ENCODE assay signal across 9 mouse cellular contexts in genomic region chr14:11534456-11534855, GRCm38 (mm10). TPM values are rescaled to one million over a fixed set of nuclear protein-coding genes. Genes with fewer than 3 reads are reported as not detected.
DNase-seq lines count a peak whose midpoint lies in the region; ATAC-seq lines count a peak whose summit lies in the region.
"Had no signal": no experiment of that assay in that cellular context is flagged by ENCODE, and none has a peak within 500 bp of the region (broad histone marks: within the 10 kb centered on the region; RNA-seq: fewer than 3 reads in every experiment).

No protein-coding gene starts in this region.

- H3K9ac ChIP-seq in neural tube, embryonic 11.5 days (ENCODE audit: low read length) = no peak overlapping the region
- no peak overlapping the region for H3K9ac ChIP-seq in neural tube, embryonic 15.5 days (replicated peaks)
- no peak overlapping the region for H3K9ac ChIP-seq in forebrain, embryonic 14.5 days (ENCODE audit: low read length)
- H3K9ac ChIP-seq in kidney, embryonic 16.5 days (replicated peaks; ENCODE audit: low read length) = no peak overlapping the region
- H3K9ac ChIP-seq: liver, embryonic 14.5 days had no signal

- no peak overlapping the region for H3K4me3 ChIP-seq in neural tube, embryonic 11.5 days (ENCODE audit: low read depth, low read length)
- H3K4me3 ChIP-seq in neural tube, embryonic 15.5 days (replicated peaks) = no peak overlapping the region
- no peak overlapping the region for H3K4me3 ChIP-seq in forebrain, embryonic 14.5 days (ENCODE audit: low read depth, low read length)
- H3K4me3 ChIP-seq in kidney, embryonic 16.5 days (ENCODE audit: low read length) = no peak overlapping the region

- WGBS in neural tube, embryonic 11.5 days = 50% methylated on average over 1 of the region's 1 CpGs
- 59% methylated on average over 1 of the region's 1 CpGs for WGBS in neural tube, embryonic 15.5 days
- 17% methylated on average over 1 of the region's 1 CpGs for WGBS in forebrain, embryonic 14.5 days
- WGBS in kidney, embryonic 16.5 days = 72% methylated on average over 1 of the region's 1 CpGs

- 0 out of 2 replicates have a peak, but pooled peaks have one; percentile 27 for ATAC-seq in neural tube, embryonic 11.5 days (ENCODE audit: insufficient read depth, low FRiP score, low TSS enrichment)
- ATAC-seq in neural tube, embryonic 15.5 days (ENCODE audit: low FRiP score) = no peak
- ATAC-seq in forebrain, embryonic 14.5 days = peak; percentile 78
- peak; percentile 39; the same call in 1 of the 2 replicates for ATAC-seq in kidney, embryonic 16.5 days (ENCODE audit: low FRiP score, low TSS enrichment)
- no peak for ATAC-seq in CD4-positive, CD25-positive, alpha-beta regulatory T cell, adult 4 months

- H3K4me1 ChIP-seq in neural tube, embryonic 11.5 days (ENCODE audit: control insufficient read depth, insufficient read depth, low read length) = peaks cover 4% of the 10 kb centered on the region; the same call in 1 of the 2 replicates
- H3K4me1 ChIP-seq in neural tube, embryonic 15.5 days = peaks cover 6% of the 10 kb centered on the region; the same call in 1 of the 2 replicates
- no peaks in the 10 kb centered on the region; the same call in 1 of the 2 replicates for H3K4me1 ChIP-seq in forebrain, embryonic 14.5 days (ENCODE audit: control insufficient read depth, insufficient read depth, low read length)
- peaks cover 9% of the 10 kb centered on the region; the same call in 1 of the 2 replicates for H3K4me1 ChIP-seq in kidney, embryonic 16.5 days (ENCODE audit: insufficient read depth, low read length)

- no peaks in the 10 kb centered on the region for H3K9me3 ChIP-seq in neural tube, embryonic 11.5 days (ENCODE audit: control insufficient read depth, low read length)
- no peaks in the 10 kb centered on the region for H3K9me3 ChIP-seq in neural tube, embryonic 15.5 days (replicated peaks)
- H3K9me3 ChIP-seq in forebrain, embryonic 14.5 days (replicated peaks; ENCODE audit: control insufficient read depth, low read length) = no peaks in the 10 kb centered on the region
- H3K9me3 ChIP-seq in kidney, embryonic 16.5 days (ENCODE audit: low read length) = no peaks in the 10 kb centered on the region

- no peaks in the 10 kb centered on the region for H3K27me3 ChIP-seq in neural tube, embryonic 11.5 days (ENCODE audit: control insufficient read depth, insufficient read depth, low read length)
- H3K27me3 ChIP-seq in neural tube, embryonic 15.5 days (replicated peaks) = no peaks in the 10 kb centered on the region
- no peaks in the 10 kb centered on the region for H3K27me3 ChIP-seq in forebrain, embryonic 14.5 days (replicated peaks; ENCODE audit: control insufficient read depth, insufficient read depth, low read length)
- no peaks in the 10 kb centered on the region for H3K27me3 ChIP-seq in kidney, embryonic 16.5 days (ENCODE audit: insufficient read depth, low read length)

- no peak for DNase-seq in neural tube, embryonic 11.5 days (ENCODE audit: low spot score)
- DNase-seq in forebrain, embryonic 14.5 days (ENCODE audit: low spot score) = peak; percentile 69
- peak; percentile 53 for DNase-seq in retina, embryonic 14.5 days (ENCODE audit: low spot score)
- no peak for DNase-seq in ovary, postnatal 36 days (ENCODE audit: low spot score)
- no peak for DNase-seq in spleen, adult 18-20 months

- no peak overlapping the region for H3K27ac ChIP-seq in neural tube, embryonic 11.5 days (ENCODE audit: low read depth, low read length)
- H3K27ac ChIP-seq in neural tube, embryonic 15.5 days (replicated peaks) = no peak overlapping the region
- H3K27ac ChIP-seq in forebrain, embryonic 14.5 days (ENCODE audit: low read depth, low read length) = no peak overlapping the region
- H3K27ac ChIP-seq in kidney, embryonic 16.5 days (ENCODE audit: low read length) = no peak overlapping the region
- H3K27ac ChIP-seq: liver, embryonic 14.5 days had no signal

- no peaks in the 10 kb centered on the region for H3K36me3 ChIP-seq in neural tube, embryonic 11.5 days (ENCODE audit: control insufficient read depth, insufficient read depth, low read length)
- H3K36me3 ChIP-seq in neural tube, embryonic 15.5 days = no peaks in the 10 kb centered on the region
- no peaks in the 10 kb centered on the region for H3K36me3 ChIP-seq in forebrain, embryonic 14.5 days (ENCODE audit: control insufficient read depth, insufficient read depth, low read length)
- H3K36me3 ChIP-seq in kidney, embryonic 16.5 days (ENCODE audit: insufficient read depth, low read length) = no peaks in the 10 kb centered on the region

- H3K4me2 ChIP-seq in neural tube, embryonic 11.5 days (ENCODE audit: low read depth) = no peak overlapping the region
- no peak overlapping the region for H3K4me2 ChIP-seq in neural tube, embryonic 15.5 days
- no peak overlapping the region for H3K4me2 ChIP-seq in forebrain, embryonic 14.5 days (ENCODE audit: low read length)
- no peak overlapping the region for H3K4me2 ChIP-seq in kidney, embryonic 16.5 days (replicated peaks; ENCODE audit: low read depth, low read length)

RNA-seq across cellular contexts. Expression of gene Ptprg, which starts 18.9 kb away (rescaled TPM):
- 40.5 and 40.8 TPM in 2 replicates for polyA plus RNA-seq in neural tube, embryonic 11.5 days (2014; fragmentation: Nextera tagmentation; extraction: Ambion mirVana)
- 36.2 and 40.4 TPM in 2 replicates for polyA plus RNA-seq in neural tube, embryonic 15.5 days (2015; fragmentation: Nextera tagmentation; extraction: Ambion mirVana)
- polyA plus RNA-seq in forebrain, embryonic 14.5 days (2014; fragmentation: Nextera tagmentation; extraction: Ambion mirVana) = 27.1 and 33.0 TPM in 2 replicates
- polyA plus RNA-seq in kidney, embryonic 16.5 days (2015; fragmentation: Nextera tagmentation; extraction: Ambion mirVana) = 38.7 and 42.2 TPM in 2 replicates
- not detected for polyA plus RNA-seq in CD4-positive, CD25-positive, alpha-beta regulatory T cell, adult 4 months (2017; shearing (Covaris generic))

Comparison
In these comparisons a context has a peak if more than half of its experiments do, and no peak if none do; other contexts are left out.
1. ATAC-seq: peak in neural tube, embryonic 11.5 days (single experiment), forebrain, embryonic 14.5 days (single experiment) and kidney, embryonic 16.5 days (single experiment); none in neural tube, embryonic 15.5 days (single experiment) and CD4-positive, CD25-positive, alpha-beta regulatory T cell, adult 4 months (single experiment).
2. DNase-seq: peak in forebrain, embryonic 14.5 days (single experiment) and retina, embryonic 14.5 days (single experiment); none in neural tube, embryonic 11.5 days (single experiment), ovary, postnatal 36 days (single experiment) and spleen, adult 18-20 months (0 of 2).
3. RNA of gene Ptprg, which starts 18.9 kb away (polyA plus RNA-seq): 40.5 to 40.8 TPM in neural tube, embryonic 11.5 days, 36.2 to 40.4 TPM in neural tube, embryonic 15.5 days, 38.7 to 42.2 TPM in kidney, embryonic 16.5 days and 27.1 to 33.0 TPM in forebrain, embryonic 14.5 days; not detected in CD4-positive, CD25-positive, alpha-beta regulatory T cell, adult 4 months; every median in the first group is over 10 times any median in the second.